Mouse (Mus musculus): ENCODE results near the gene Wdr89. TPM values are rescaled to one million over a fixed set of nuclear protein-coding genes. Genes with fewer than 3 reads are reported as not detected.
A peak's percentile ranks its signal among the peaks of the same experiment; 100 is the strongest.

Wdr89 gene
- polyA plus RNA-seq, 1 experiment from 2014 or later, result 9.6 TPM

DNA sequence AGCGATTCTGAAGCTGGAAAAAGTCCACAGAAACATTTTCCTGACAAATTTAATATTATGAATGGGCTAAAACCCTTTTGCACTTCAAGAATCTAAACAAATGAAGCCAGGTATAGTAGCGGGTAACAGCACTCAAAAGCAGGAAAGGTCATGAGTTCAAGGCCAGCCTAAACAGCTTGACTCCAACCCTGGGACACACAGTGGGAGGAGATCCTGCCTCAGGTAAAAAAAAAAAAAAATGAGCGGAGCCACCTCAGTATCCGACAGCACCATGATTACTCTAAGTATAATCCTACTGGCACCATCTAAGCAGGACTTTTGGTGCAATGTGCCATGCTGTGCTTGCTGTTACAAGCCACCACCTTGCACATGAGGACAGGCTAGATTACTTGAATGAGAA lies 75.5 kb downstream of the Wdr89 start:
- no peaks in the 10 kb centered on the region for H3K27me3 ChIP-seq (ENCODE audit: control insufficient read depth, insufficient read depth, low read length)
- H3K9ac ChIP-seq (ENCODE audit: low read depth, low read length), result no peak overlapping the region
- no peak for ATAC-seq (replicated peaks; ENCODE audit: insufficient number of reproducible peaks, low FRiP score, low TSS enrichment)
- H3K4me3 ChIP-seq (ENCODE audit: low read depth, low read length), result no peak overlapping the region
- peaks cover 10% of the 10 kb centered on the region for H3K4me1 ChIP-seq (ENCODE audit: control insufficient read depth, insufficient read depth, low read length)
- H3K4me2 ChIP-seq, result peak overlapping the region; percentile 77; the same call in 1 of the 2 replicates
- H3K36me3 ChIP-seq (ENCODE audit: control insufficient read depth, insufficient read depth, low read length), result peaks cover 7% of the 10 kb centered on the region
- no peaks in the 10 kb centered on the region for H3K9me3 ChIP-seq (replicated peaks; ENCODE audit: control insufficient read depth, low read length)
- WGBS (ENCODE audit: insufficient replicate concordance), result 80% methylated on average over 4 of the region's 4 CpGs
- no peak overlapping the region for H3K27ac ChIP-seq (ENCODE audit: low read depth, low read length)

DNA sequence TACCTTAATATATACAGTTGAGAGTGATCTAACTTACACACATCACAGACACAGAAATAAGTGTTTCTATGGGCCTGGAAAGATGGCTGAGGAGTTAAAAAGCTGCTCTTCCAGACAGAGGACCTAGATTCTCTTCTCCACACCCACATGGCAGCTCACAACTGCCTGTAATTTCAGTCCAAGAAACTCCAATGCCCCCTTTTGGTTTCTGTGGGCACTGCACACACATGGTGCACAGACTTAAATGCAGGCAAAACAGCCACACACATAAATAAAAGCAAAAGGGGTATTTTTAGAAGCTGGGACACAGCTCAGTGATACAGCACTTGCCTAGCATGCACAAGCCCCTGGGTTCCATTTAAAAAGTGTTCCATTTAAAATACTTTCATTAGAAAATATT lies 81.8 kb downstream of the Wdr89 start:
- H3K36me3 ChIP-seq (ENCODE audit: control insufficient read depth, insufficient read depth, low read length), result peaks cover 12% of the 10 kb centered on the region
- H3K4me1 ChIP-seq (ENCODE audit: control insufficient read depth, insufficient read depth, low read length), result no peaks in the 10 kb centered on the region
- no peak overlapping the region for H3K27ac ChIP-seq (ENCODE audit: low read depth, low read length)
- ATAC-seq (replicated peaks; ENCODE audit: insufficient number of reproducible peaks, low FRiP score, low TSS enrichment), result no peak
- H3K4me3 ChIP-seq (ENCODE audit: low read depth, low read length), result no peak overlapping the region
- no peaks in the 10 kb centered on the region for H3K9me3 ChIP-seq (replicated peaks; ENCODE audit: control insufficient read depth, low read length)
- no peak overlapping the region for H3K9ac ChIP-seq (ENCODE audit: low read depth, low read length)
- no peak overlapping the region for H3K4me2 ChIP-seq
- no peaks in the 10 kb centered on the region for H3K27me3 ChIP-seq (ENCODE audit: control insufficient read depth, insufficient read depth, low read length)

DNA sequence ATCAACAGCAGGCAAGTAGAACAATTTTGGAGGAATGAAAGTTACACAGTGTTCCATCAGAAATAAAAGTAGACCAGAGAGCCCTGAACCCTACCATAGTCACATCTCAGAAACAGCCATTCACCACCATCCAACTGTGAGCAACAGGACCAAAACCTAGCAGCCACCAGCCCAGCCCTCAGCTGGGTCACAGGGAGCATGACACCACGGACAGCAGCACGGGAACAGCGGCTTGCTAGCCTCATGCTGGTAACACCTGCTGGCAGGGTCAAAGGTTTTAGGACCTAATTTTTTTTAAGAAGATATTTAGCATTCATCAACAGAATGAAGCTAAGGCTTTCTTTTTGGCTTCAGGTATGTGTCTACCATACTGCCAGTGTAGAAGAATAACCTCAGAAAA lies 85.6 kb downstream of the Wdr89 start:
- no peak overlapping the region for H3K27ac ChIP-seq (ENCODE audit: low read depth, low read length)
- 81% methylated on average over 3 of the region's 3 CpGs for WGBS (ENCODE audit: insufficient replicate concordance)

More for the DNA sequence above, 85.6 kb downstream of the Wdr89 start:
- ATAC-seq (replicated peaks; ENCODE audit: insufficient number of reproducible peaks, low FRiP score, low TSS enrichment), result no peak
- Histone ChIP-seq H3K27me3 (ENCODE audit: control insufficient read depth, insufficient read depth, low read length) (no peaks in the 10 kb centered on the region), H3K36me3 (ENCODE audit: control insufficient read depth, insufficient read depth, low read length) (peaks cover 11% of the 10 kb centered on the region), H3K4me1 (ENCODE audit: control insufficient read depth, insufficient read depth, low read length) (no peaks in the 10 kb centered on the region), H3K9me3 (replicated peaks; ENCODE audit: control insufficient read depth, low read length) (no peaks in the 10 kb centered on the region), H3K9ac (ENCODE audit: low read depth, low read length) (no peak overlapping the region), H3K4me2 (no peak overlapping the region), H3K4me3 (ENCODE audit: low read depth, low read length) (no peak overlapping the region)

Other genes starting within 250 kb of the Wdr89 start
- gene Ppp2r5e, start 73.3 kb downstream of the Wdr89 start, polyA plus RNA-seq (2014; fragmentation: Nextera tagmentation; extraction: Ambion mirVana), result 11.9 and 12.6 TPM in 2 replicates
- gene Sgpp1, start 66.2 kb upstream of the Wdr89 start, polyA plus RNA-seq (2014; fragmentation: Nextera tagmentation; extraction: Ambion mirVana), result 17.1 and 19.9 TPM in 2 replicates
- gene Syne2, start 148.6 kb upstream of the Wdr89 start, polyA plus RNA-seq (2014; fragmentation: Nextera tagmentation; extraction: Ambion mirVana), result 45.2 and 64.1 TPM in 2 replicates